8 mouse cellular contexts compared by ENCODE assay signal in genomic region chr5:140607001-140607835, GRCm38 (mm10). TPM values are rescaled to one million over a fixed set of nuclear protein-coding genes. Genes with fewer than 3 reads are reported as not detected.
DNase-seq lines count a peak whose midpoint lies in the region; ATAC-seq and TF ChIP-seq lines count a peak whose summit lies in the region.

Gene Lfng (plus strand): TSS chr5:140607320.

- H3K9ac ChIP-seq in hindbrain, embryonic 16.5 days (ENCODE audit: low read depth, low read length) = peak within 1 kb of the TSS; percentile 76

- WGBS in hindbrain, embryonic 16.5 days = under 1% methylated on average over 69 of the region's 91 CpGs

- peaks cover 10% of the 10 kb centered on the region for H3K27me3 ChIP-seq in hindbrain, embryonic 16.5 days (replicated peaks; ENCODE audit: control insufficient read depth, insufficient read depth, low read length)
- H3K27me3 ChIP-seq in megakaryocyte, embryonic 14.5 days (replicated peaks) = peaks cover 43% of the 10 kb centered on the region

- peak within 1 kb of the TSS; percentile 83 for H3K4me3 ChIP-seq in gastrocnemius, adult 2 months
- H3K4me3 ChIP-seq in hindbrain, embryonic 16.5 days (ENCODE audit: low read length) = peak within 1 kb of the TSS; percentile 60
- H3K4me3 ChIP-seq in megakaryocyte, embryonic 14.5 days (replicated peaks) = peak within 1 kb of the TSS; percentile 94

- H3K36me3 ChIP-seq in hindbrain, embryonic 16.5 days (ENCODE audit: control insufficient read depth, insufficient read depth, low read length) = no peaks in the 10 kb centered on the region
- peaks cover 16% of the 10 kb centered on the region for H3K36me3 ChIP-seq in megakaryocyte, embryonic 14.5 days (replicated peaks; ENCODE audit: low read length)

- peak within 1 kb of the TSS; percentile 82 for H3K27ac ChIP-seq in gastrocnemius, adult 2 months
- H3K27ac ChIP-seq in hindbrain, embryonic 16.5 days (ENCODE audit: low read depth, low read length) = peak within 1 kb of the TSS; percentile 78

- DNase-seq in WW6 (ENCODE audit: low read depth, low spot score) = peak; percentile 61
- peak; percentile 30 to 37 for DNase-seq in cerebellum, postnatal 36 days
- peak; percentile 93 for DNase-seq in gastrocnemius, adult 2 months
- peak; percentile 60 to 68 for DNase-seq in left cerebral cortex, adult 8-10 months (ENCODE audit: low spot score in 2 of 2)
- DNase-seq in right cerebral cortex, postnatal 10 days (ENCODE audit: low spot score in 2 of 2) = peak; percentile 91
- peak; percentile 85 for DNase-seq in urinary bladder, postnatal 25 days (ENCODE audit: low spot score)

- intact Hi-C loops in gastrocnemius, adult 2 months (cut with DNase I) = no loop called here

- peaks cover 40% of the 10 kb centered on the region for H3K4me1 ChIP-seq in hindbrain, embryonic 16.5 days (ENCODE audit: control insufficient read depth, insufficient read depth, low read depth, low read length)
- H3K4me1 ChIP-seq in megakaryocyte, embryonic 14.5 days = peaks cover 77% of the 10 kb centered on the region

- H3K4me2 ChIP-seq in hindbrain, embryonic 16.5 days (ENCODE audit: low read length) = peak within 1 kb of the TSS; percentile 90

- ATAC-seq in hindbrain, embryonic 16.5 days = peak; percentile 60

- H3K9me3 ChIP-seq in hindbrain, embryonic 16.5 days (ENCODE audit: control insufficient read depth, low read length) = no peaks in the 10 kb centered on the region
- H3K9me3 ChIP-seq in megakaryocyte, embryonic 14.5 days = no peaks in the 10 kb centered on the region

- TF ChIP-seq CTCF in gastrocnemius, adult 2 months (IDR thresholded peaks at IDR 0.05) = no peak; the same call in 1 of the 2 replicates

RNA-seq across cellular contexts. Expression of gene Lfng, which starts in this region (rescaled TPM):
- 1 to 10 TPM; 3.2 to 6.1 TPM for total RNA-seq in gastrocnemius, adult 2 months (2021)
- polyA plus RNA-seq in hindbrain, embryonic 16.5 days (2015; fragmentation: Nextera tagmentation; extraction: Ambion mirVana) = 27.1 and 30.2 TPM in 2 replicates
- 10 to 100 TPM; 19.9 to 24.1 (median 22.3) TPM for total RNA-seq in left cerebral cortex, adult 8-10 months (2022)
- polyA plus RNA-seq in megakaryocyte, embryonic 14.5 days (2012; ENCODE audit: insufficient read depth, low replicate concordance) = 7.3 and 31.9 TPM in 2 replicates

Comparison
In these comparisons a context has a peak if more than half of its experiments do, and no peak if none do; other contexts are left out.
1. Peak in every context shown above with its lines: DNase-seq, ATAC-seq, H3K4me3 ChIP-seq and H3K27ac ChIP-seq.
2. DNase-seq: peak in every context shown above with its lines; median percentile 93 in gastrocnemius, adult 2 months; 91 in right cerebral cortex, postnatal 10 days; 85 in urinary bladder, postnatal 25 days; 64 in left cerebral cortex, adult 8-10 months; 61 in WW6; 34 in cerebellum, postnatal 36 days.